Mouse (Mus musculus) thymus, postnatal 14 days (tissue): ENCODE measurements around the gene Chadl.
A peak's percentile ranks its signal among the peaks of the same experiment; 100 is the strongest.

Experiments
- DNase-seq: peaks from one replicate; pipeline ENCODE4 v3.0.0; 2021

Gene Chadl

GRCm38 (mm10) chr15:81700161-81700560 is 3.1 kb upstream of the Chadl start:
- DNase-seq, result no peak

DNA sequence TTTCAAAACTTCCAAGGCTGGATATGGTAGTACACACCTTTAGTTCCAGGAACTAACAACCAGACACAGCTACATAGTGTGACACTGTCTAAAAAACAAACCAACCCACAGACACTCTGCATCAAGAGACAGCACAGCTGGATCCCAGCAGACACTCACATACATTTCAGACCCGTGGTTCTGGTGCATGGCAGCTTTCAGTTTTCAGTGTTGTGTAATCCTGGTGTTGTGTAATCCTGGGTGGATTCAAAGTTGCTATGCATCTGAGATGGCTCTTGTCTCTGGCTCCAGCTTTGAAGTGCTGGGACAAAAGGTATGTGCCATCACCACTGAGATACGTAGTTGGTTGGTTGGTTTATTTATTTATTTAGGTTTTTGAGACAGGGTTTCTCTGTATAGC is 1.4 kb upstream of the Chadl start:
- no peak for DNase-seq

DNA sequence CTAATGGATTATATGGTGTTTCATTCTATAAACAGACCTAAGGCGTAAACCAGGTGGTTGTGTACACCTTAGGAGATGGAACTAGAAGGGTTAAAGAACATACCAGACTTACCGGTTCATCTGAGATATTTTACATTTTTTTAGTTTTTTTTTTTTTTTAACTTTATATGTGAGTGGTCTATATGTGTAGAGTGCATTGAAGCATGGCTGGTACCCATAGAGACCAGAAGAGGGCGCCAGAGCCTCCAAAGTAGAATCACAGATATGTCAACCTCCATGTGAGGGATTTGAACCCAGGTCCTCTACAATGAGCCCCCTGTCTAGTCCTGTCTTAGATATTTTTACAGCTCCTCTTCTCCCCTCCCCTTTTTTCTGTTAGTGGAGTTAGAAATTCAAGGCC is 760 bp upstream of the Chadl start:
- peak; percentile 36 for DNase-seq

DNA sequence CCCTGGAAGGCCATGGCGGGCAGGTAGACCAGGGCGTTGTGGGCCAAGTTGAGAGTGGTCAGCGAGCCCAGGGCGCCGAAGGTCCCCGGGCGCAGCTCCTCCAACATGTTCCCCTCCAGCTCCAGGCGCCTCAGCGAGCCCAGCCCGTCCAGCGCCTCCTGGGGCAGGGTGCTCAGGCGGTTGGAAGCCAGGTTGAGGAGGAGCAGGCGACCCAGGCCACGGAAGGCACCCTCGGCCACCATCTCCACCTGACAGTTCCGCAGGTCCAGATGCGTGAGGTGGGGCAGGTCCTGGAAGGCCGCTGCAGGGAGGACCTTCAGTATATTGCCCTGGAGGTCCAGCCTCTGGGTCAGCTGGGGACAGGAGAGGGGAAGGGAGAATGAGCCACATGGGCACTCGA is 2.2 kb downstream of the Chadl start:
- DNase-seq, result no peak

GRCm38 (mm10) chr15:81693967-81694881 is 2.9 kb downstream of the Chadl start:
- DNase-seq, result peak; percentile 83

DNA sequence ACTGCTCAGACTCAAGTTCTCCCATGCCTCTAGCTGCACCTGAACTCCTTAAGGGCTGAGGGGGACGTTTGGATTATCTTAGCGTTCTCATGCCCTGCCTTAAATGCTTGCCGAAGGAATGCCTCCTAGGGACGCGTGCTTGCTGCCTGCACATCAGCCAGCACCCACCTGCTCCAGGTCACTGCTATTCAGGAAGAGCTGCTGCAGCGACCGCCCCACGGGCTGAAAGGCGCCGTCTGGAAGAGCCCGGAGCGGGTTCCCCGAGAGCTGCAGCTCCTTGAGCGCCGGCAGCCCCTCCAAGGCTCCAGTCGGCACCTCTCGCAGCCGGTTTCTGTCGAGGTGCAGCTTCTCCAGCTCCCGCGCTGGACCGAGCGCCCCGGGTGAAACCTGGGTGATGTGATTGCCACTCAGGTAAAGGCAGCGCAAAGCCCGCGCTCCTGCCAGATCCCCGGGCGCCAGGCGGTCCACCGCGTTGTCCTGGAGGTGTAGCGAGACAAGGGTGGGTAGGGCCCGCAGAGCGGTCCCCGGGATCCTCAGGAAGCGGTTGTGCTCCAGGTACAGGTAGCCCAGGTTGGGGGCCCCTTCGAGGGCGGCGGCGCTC is 3.6 kb downstream of the Chadl start:
- peak; percentile 9 for DNase-seq

DNA sequence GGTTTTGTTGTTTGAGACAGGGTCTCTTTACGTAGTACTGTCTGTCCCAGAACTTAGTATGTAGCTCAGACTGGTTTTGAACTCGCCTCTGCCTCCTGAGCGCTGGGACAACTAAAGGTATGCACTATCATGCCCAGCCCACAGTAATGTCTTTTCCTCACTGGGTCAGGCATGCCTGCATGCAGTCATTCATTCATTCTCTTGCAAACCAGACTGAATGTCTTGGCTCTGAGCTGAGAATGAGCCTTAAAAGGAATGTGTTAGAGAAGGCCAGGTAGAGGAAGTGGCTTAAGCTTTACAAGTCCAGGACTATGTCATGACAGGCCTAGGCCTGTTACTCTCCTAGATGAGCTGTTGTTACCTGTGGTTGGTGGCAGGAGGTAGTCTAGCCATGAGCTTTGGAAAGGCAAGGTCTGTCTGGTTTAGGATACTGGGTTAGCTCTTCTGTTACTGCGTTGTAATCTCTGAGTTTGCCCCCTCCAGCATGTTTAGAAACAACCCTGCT is 16.7 kb downstream of the Chadl start:
- no peak for DNase-seq

- DNase-seq, result no peak
Measured at GRCm38 (mm10) chr15:81676637-81677036, 20.4 kb downstream of the Chadl start.

DNA sequence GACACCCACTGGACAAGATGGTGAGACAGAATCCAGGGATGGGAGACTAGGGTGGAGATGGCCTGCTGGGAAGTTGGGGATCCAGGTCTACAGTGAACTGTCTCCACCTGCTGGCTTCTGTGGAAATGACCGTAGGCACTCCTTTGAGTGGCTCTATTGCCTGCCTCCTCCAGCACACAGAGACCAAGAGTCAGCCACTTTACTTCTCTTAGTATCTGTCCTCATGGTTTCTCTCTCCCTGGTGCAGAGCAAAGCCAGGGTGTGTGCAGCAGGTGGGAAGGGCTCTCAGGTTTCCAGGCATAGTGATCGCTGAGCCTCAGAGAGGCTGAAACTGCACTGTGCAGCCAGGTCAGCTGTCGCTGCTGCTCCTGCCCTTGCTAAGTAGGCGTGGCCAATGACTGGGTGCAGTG is 26.9 kb downstream of the Chadl start:
- DNase-seq, result peak; percentile 35

DNA sequence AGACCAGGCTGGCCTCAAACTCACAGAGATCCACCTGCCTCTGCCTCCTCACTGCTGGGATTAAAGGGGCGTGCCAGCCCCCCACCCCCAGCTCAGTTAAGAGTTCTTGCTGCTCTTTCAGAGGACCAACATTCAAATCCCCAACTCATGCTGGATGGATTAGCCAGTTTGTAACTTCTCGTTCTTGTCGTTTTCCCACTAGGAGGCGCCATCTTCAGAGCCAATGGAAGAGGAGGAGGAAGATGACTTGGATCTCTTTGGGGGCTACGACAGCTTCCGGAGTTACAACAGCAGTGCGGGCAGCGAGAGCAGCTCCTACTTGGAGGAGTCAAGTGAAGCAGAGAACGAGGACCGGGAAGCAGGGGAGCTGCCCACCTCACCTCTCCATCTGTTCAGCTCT is 30.1 kb downstream of the Chadl start:
- DNase-seq, result no peak

GRCm38 (mm10) chr15:81663697-81664561 is 33.2 kb downstream of the Chadl start, which contains the start of gene L3mbtl2:
Gene L3mbtl2, plus strand, starts transcription at chr15:81663889.
- peak; percentile 95 for DNase-seq

- no peak for DNase-seq
Measured at GRCm38 (mm10) chr15:81663281-81663680, 33.8 kb downstream of the Chadl start.

DNA sequence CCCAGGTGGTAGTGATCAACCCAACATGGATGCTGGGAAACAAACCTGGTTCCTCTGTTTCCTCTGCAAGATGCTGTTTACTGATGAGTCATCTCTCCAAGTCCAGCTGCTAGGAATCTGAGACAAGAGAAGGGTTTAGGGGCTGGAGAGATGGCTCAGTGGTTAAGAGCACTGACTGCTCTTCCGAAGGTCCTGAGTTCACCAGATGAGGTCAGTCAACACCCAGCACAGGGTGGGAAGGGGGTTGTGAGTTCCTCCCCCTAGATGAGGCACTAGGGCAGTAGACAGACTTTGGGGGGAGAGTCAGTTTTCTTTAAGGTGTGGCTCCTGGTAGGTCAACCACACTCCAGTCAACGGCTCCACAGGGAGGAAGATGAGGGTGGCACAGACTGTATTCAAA is 35.4 kb downstream of the Chadl start:
- no peak for DNase-seq

DNA sequence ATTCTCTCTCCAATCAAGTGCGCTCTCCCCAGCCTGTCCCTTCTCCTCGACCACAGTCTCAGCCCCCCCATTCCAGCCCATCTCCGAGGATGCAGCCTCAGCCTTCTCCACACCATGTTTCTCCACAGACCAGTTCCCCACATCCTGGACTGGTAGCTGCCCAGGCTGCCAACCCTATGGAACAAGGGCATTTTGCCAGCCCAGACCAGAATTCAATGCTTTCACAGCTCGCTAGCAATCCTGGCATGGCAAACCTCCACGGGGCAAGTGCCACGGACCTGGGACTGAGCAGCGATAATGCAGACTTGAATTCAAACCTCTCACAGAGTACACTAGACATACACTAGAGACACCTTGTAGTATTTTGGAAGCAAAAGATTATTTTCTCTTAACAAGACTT is 46.5 kb downstream of the Chadl start:
- no peak for DNase-seq

GRCm38 (mm10) chr15:81649516-81650455 is 47.3 kb downstream of the Chadl start:
- no peak for DNase-seq
